Mouse (Mus musculus) mature B cell (primary cell): ENCODE data around the gene Ttc7b.

Source experiments
- in situ Hi-C: fragments of 300-500 bp; cut with MboI; formaldehyde crosslinking; loops from 2 replicates; pipeline ENCODE4 v1.14.3; 2019

The Ttc7b gene

GRCm38 (mm10) chr12:100414717-100415398, 105.8 kb downstream of the Ttc7b start:
- in situ Hi-C loops: no loop called here

- in situ Hi-C loops: no loop called here
Observed at GRCm38 (mm10) chr12:100408714-100409113, 111.9 kb downstream of the Ttc7b start.

- in situ Hi-C loops: no loop called here
Observed at GRCm38 (mm10) chr12:100408143-100408542, 112.5 kb downstream of the Ttc7b start.

GRCm38 (mm10) chr12:100407371-100407770, 113.3 kb downstream of the Ttc7b start:
- in situ Hi-C loops: no loop called here

- in situ Hi-C loops: no loop called here
Observed at GRCm38 (mm10) chr12:100406094-100406493, 114.5 kb downstream of the Ttc7b start.

GRCm38 (mm10) chr12:100405512-100406030, 115.1 kb downstream of the Ttc7b start:
- in situ Hi-C loops: no loop called here

- in situ Hi-C loops: no loop called here
Observed at GRCm38 (mm10) chr12:100404430-100404829, 116.2 kb downstream of the Ttc7b start.

GRCm38 (mm10) chr12:100403005-100403324, 117.7 kb downstream of the Ttc7b start:
- in situ Hi-C loops: no loop called here

- in situ Hi-C loops: no loop called here
Observed at GRCm38 (mm10) chr12:100402296-100403004, 118.2 kb downstream of the Ttc7b start.

- in situ Hi-C loops: no loop called here
Observed at GRCm38 (mm10) chr12:100400119-100400518, 120.5 kb downstream of the Ttc7b start.

GRCm38 (mm10) chr12:100399126-100399727, 121.4 kb downstream of the Ttc7b start:
- in situ Hi-C loops: no loop called here

GRCm38 (mm10) chr12:100398268-100398943, 122.2 kb downstream of the Ttc7b start:
- in situ Hi-C loops: no loop called here

GRCm38 (mm10) chr12:100397432-100398146, 123.0 kb downstream of the Ttc7b start:
- in situ Hi-C loops: no loop called here

GRCm38 (mm10) chr12:100396806-100397205, 123.8 kb downstream of the Ttc7b start:
- in situ Hi-C loops: no loop called here

GRCm38 (mm10) chr12:100393532-100393931, 127.1 kb downstream of the Ttc7b start:
- in situ Hi-C loops: no loop called here

GRCm38 (mm10) chr12:100393109-100393508, 127.5 kb downstream of the Ttc7b start:
- in situ Hi-C loops: no loop called here

- in situ Hi-C loops: no loop called here
Observed at GRCm38 (mm10) chr12:100392466-100392865, 128.2 kb downstream of the Ttc7b start.

GRCm38 (mm10) chr12:100391890-100392289, 128.7 kb downstream of the Ttc7b start:
- in situ Hi-C loops: no loop called here

GRCm38 (mm10) chr12:100389878-100390710, 130.5 kb downstream of the Ttc7b start:
- in situ Hi-C loops: no loop called here

- in situ Hi-C loops: no loop called here
Observed at GRCm38 (mm10) chr12:100386259-100386658, 134.4 kb downstream of the Ttc7b start.

- in situ Hi-C loops: no loop called here
Observed at GRCm38 (mm10) chr12:100382526-100382925, 138.1 kb downstream of the Ttc7b start.
